Mouse (Mus musculus) cerebellum, postnatal 25 days (tissue): ENCODE data around the gene Ldlr.
"Not testable (repeated sequence)": the region's sequence is repeated elsewhere in the genome, so short reads cannot be mapped to it uniquely, and the experiment has no call there.

Source experiments
- DNase-seq, 2 experiments: peaks; one replicate each; pipeline ENCODE4 v3.0.0; 2021; ENCODE audit warnings: mixed read lengths in 2 of 2

Ldlr gene

DNA sequence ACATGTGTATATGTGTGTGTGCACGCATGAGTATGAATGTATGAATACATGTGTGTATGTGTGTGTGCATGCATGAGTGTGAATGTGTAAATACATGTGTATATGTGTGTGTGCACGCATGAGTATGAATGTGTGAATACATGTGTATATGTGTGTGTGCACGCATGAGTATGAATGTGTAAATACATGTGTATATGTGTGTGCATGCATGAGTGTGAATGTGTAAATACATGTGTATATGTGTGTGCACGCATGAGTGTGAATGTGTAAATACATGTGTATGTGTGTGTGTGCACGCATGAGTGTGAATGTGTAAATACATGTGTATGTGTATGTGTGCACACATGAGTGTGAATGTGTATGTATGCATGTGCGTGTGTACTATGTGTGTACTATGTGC is 70.2 kb downstream of the Ldlr start:
- DNase-seq = not testable (repeated sequence)

DNA sequence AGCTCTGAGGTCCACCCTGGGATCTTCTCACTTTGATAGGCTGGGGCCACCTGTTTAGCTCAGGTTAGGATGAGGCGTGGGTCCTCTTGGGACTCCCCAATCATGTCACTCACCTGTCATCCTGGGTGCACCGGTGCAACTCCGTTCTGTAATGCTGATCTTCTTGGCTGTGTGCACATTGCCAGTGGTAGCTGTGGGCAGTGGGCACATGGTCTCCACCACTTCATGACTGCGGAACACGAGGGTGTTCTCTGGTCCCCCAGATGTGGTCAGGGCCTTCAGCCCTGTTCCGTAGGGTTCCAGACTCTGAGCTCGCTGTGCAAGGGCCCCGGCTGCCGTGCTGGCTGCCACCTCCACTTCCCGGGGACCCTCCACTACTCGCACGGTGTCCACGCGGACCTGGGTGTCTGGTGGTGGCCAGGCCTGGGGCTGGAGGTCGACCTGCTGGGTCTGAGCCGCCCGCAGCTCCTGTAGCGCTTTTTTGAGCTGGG is 71.1 kb downstream of the Ldlr start:
- DNase-seq = peak in 1 of 2 experiments; percentile 46

DNA sequence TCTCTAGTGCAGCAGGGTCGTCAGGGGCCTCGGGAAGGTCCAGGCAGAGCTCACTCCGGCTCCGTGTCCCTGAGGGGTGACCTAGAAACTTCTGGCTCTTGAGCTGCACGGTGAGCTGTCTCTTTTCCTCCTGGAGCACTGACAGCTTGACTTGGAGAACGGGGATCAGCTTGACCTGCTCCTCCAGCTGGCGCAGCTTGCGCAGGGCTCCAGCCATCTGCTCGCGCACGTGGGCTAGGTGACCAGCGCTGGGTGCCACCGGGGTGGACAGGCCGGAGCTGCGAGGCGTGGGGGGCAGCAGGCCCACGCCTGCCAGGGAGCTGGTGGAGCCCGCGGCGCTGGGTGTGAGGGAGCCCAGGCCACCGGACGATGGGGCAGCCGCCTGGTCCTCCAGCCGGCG is 71.6 kb downstream of the Ldlr start:
- peak; percentile 84 to 86 for DNase-seq

DNA sequence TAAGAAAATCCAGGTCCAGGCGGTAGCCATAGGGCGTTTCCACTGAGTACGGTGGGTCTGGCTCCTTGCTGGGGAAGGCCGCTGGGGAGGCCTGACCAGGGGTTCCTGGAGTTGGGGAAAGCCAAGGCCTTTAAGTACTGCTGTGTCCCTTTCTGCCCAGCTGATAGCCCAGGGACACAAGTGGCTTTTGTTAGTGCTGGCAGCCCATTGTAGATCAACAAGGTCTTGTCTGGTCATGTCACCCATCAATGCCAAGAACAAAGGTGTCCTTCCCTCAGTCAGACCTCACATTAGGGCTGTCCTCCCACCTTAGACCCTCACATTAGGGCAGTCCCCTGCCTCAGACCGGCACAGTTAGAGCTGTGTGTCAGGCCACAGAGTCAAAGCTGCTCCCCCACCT is 72.3 kb downstream of the Ldlr start:
- DNase-seq = no peak

DNA sequence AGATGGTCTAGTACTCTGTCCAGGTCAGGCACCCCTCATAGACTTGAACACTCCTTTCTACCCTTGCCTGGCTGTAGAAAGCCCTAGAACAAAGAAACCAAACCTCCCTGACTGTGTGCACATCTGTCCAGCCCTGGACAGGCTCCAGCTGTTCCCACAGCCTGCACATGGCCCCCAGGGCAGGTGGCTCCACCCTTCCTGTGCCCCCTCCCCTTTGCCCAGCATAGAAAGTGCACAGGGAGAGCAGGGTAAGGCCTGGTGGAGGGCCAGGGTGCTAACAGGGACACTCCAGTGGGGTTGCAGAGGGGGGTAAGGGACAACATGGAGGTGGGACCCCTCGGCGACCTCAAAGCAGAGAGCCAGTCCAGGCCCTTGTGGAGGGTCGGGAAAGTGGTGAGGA is 73.0 kb downstream of the Ldlr start:
- no peak for DNase-seq

DNA sequence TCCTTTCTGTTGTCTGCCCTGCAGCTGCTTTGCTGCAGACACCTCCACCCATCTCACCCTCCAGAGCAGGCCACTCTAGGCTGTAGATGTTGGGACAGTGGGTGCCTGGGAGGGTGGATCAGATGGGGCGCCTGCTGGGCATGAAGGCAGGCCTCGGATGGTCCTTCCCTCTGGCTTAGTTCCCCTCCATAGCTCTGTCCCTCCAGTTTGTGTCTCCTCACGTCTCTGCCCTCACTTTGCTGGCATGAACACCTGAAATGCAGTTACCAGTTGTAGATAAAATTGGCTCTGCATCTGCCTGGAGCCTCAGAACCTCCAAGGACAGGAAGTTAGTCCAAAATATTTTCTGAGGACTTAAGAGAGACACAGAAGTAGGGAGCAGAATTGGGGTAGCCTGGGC is 73.6 kb downstream of the Ldlr start:
- DNase-seq = no peak

DNA sequence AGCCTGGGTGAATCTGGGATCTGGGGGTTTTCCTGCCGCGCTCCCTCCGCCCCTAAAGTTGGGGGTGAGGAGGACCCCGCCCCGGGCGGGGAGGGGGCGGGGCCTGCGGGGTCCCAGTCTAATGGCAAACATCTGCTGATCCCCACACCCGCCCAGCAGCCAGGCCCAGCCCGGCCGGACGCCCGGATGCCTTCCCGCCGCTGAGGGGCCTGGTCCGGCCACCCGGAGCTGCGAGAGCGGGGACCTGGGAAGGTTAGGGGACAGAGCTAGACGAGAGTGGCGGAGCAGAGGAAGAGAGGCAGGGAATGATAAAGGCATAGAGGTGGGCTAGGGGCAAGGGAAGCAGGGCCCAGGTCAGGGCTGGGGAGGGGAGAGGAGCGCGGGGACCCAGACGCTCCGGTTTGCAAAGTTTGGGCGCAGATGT is 74.7 kb downstream of the Ldlr start:
- DNase-seq = peak in 1 of 2 experiments; percentile 47

DNA sequence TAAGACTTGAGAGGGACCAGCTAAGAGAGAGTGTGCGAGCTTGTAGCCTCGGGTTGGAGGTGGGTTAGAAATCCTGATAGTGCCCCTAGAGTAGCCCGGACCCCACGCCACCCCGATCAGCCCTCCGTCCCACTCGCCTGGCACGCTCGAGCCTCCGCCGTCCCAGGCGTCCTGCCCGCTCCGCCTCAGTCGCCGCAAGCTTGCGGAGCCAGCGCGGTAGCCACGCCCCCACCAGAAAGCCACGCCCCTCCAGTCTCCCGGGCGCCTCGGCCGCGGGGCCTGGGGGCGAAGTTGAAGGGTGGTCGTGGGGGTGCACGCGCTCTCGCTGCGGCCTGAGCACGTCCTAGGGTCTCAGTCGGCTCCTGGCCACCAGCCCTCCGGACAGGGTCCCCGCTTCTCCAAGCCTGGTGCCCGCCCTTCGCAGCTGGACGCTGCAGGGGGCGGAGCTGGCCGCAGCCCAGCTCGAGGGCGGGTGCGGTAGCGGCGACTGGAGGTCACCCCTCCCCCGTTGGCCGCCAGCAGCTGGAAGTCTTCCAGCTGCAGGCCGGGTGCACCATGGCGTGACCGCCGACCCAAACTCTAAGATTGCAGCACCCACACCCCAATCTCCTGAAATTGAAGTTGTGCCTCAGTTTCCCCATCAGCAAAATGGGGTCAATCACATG is 75.2 kb downstream of the Ldlr start, which contains the start of gene Kank2:
Kank2 (minus strand) TSS at position 400 of the 665 bp plus-strand sequence.
- DNase-seq = peak; percentile 76 to 84

DNA sequence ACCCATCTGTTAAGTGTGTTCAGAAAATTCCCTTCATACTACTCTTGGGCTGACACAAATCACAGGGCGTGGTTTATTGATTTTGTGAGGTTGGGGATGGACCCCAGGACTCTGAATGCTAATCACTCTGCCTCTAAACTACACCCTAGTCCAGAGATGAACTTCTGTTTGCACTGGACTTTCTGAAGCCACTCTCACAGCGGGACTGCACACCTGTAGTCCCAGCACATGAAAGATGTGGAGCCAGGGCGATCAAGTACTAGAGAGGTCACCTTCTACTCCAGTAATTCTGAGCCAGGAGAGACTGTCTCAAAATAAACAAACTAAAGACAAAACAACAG is 75.7 kb downstream of the Ldlr start:
- DNase-seq = no peak
